Mouse (Mus musculus): Measurements from ENCODE around the gene Tmem265. TPM values are rescaled to one million over a fixed set of nuclear protein-coding genes. Genes with fewer than 3 reads are reported as not detected.
A peak's percentile ranks its signal among the peaks of the same experiment; 100 is the strongest.

The Tmem265 gene
- 4.1 and 4.7 TPM in 2 replicates for polyA plus RNA-seq (2014; fragmentation: Nextera tagmentation; extraction: Ambion mirVana)

DNA sequence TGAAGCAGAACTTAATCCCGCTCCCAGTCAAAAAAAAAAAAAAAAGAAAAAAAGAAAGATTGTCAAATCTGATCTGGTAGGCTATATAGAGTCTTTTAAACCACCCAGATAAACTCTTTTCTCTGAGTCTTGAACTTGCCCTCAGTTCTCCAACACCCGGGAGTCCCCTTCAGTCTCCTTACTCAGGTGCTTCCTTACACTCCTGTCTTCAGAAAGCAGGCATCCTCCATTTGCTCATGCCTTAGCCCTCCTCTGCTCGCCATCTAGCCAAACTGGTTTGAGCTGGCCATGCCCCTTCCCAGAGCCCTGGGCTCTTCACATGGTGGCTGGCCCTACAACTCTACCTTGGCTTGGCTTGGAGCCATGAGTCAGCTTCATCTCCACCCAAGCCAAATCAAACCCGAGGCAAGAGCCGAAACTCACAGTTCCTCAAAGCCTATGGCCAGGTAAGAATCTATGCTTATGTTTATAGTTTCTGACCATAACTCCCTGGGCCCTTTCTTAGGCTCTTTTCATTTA, at the start of gene Tmem265:
Tmem265 (plus strand) TSS at position 51 of the 519 bp plus-strand sequence.
- Histone ChIP-seq H3K4me2 (ENCODE audit: low read length) (no peak within 1 kb of the TSS), H3K4me1 (ENCODE audit: control insufficient read depth, insufficient read depth, low read length) (no peaks in the 10 kb centered on the region), H3K27ac (ENCODE audit: low read depth, low read length) (no peak within 1 kb of the TSS), H3K9ac (ENCODE audit: low read length) (no peak within 1 kb of the TSS), H3K4me3 (ENCODE audit: low read depth, low read length) (no peak within 1 kb of the TSS), H3K36me3 (ENCODE audit: control insufficient read depth, insufficient read depth, low read length) (peaks cover 87% of the 10 kb centered on the region), H3K9me3 (replicated peaks; ENCODE audit: control insufficient read depth, low read length) (no peaks in the 10 kb centered on the region), H3K27me3 (replicated peaks; ENCODE audit: control insufficient read depth, insufficient read depth, low read length) (no peaks in the 10 kb centered on the region)
- DNase-seq (ENCODE audit: low spot score) (no peak), ATAC-seq (no peak)
- 91% methylated on average over 5 of the region's 5 CpGs for WGBS

DNA sequence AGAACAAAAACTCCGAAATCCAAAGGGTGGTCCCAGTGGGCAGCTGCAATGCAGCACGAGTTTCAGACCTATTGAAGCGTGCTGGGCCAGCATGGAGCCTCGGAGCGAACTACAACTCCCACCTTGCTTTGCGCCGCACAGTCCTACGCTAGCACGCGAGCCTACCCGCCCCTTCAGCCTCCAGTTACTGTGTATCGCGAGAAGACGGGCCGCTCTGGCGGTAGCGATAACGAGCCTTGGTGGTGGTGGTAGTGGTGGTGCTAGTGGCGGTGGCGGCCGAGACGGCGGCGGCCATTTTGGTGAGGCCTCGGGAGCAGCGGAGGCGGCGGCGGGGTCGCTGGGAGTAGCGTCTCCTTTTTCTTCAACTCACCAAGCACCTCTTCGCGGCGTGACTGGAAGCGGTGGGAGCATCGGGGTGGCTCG, 49.4 kb upstream of the Tmem265 start, which contains the start of gene Srcap:
Srcap (plus strand) TSS at position 176 of the 423 bp plus-strand sequence.
- peaks cover 28% of the 10 kb centered on the region for H3K36me3 ChIP-seq (ENCODE audit: control insufficient read depth, insufficient read depth, low read length)
- DNase-seq (ENCODE audit: low spot score) (peak; percentile 99), ATAC-seq (peak; percentile 98)
- H3K4me2 ChIP-seq (ENCODE audit: low read length) = peak within 1 kb of the TSS; percentile 61
- peaks cover 14% of the 10 kb centered on the region; the same call in 1 of the 2 replicates for H3K4me1 ChIP-seq (ENCODE audit: control insufficient read depth, insufficient read depth, low read length)
- no peaks in the 10 kb centered on the region for H3K27me3 ChIP-seq (replicated peaks; ENCODE audit: control insufficient read depth, insufficient read depth, low read length)
- H3K4me3 ChIP-seq (ENCODE audit: low read depth, low read length) = peak within 1 kb of the TSS; percentile 75
- peak within 1 kb of the TSS; percentile 88 for H3K9ac ChIP-seq (ENCODE audit: low read length)
- WGBS = under 1% methylated on average over 37 of the region's 37 CpGs
- peak within 1 kb of the TSS; percentile 98 for H3K27ac ChIP-seq (ENCODE audit: low read depth, low read length)
- H3K9me3 ChIP-seq (replicated peaks; ENCODE audit: control insufficient read depth, low read length) = no peaks in the 10 kb centered on the region

DNA sequence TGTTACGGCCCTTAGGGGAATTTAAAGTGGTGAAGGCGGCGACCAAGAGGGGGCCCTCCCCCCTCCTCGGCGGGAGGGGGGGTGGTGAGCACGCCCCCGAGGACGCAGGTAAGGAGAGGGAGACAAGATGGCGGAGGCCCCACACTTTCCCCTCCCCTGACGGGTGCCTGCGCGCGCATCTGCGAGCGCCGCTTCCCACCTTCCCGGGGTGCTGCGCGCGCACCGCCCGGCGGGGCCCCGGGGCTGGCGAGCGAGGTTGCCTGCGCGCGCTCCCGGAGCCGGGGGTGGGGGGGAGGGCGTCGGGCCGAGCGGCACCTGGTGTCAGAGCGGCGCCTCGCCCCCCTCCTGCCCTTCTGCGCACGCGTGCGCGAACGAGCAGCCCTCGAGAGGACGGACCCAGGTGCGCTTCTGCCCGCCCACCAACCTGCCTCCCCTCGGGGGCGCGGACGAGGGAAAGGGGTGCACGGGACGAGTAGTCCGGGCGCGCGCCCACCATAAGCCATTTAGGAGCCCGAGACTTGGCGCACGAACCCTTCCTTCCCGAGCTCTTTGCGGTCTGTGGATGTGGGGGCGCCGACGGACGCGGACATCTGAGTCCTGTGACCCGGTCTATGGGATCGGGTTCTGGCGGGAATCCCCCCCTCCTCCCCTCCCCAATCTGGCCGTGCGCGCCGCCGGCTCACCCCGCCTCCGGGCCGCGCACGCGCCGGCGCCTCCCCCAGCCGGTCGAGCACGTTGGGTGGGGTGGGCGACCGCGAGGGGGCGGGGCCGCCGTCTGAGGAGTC, 48.8 kb upstream of the Tmem265 start:
- ATAC-seq (peak; percentile 83), DNase-seq (ENCODE audit: low spot score) (peak; percentile 96)
- Histone ChIP-seq H3K27ac (ENCODE audit: low read depth, low read length) (peak overlapping the region; percentile 98), H3K4me3 (ENCODE audit: low read depth, low read length) (peak overlapping the region; percentile 75), H3K9me3 (replicated peaks; ENCODE audit: control insufficient read depth, low read length) (no peaks in the 10 kb centered on the region), H3K9ac (ENCODE audit: low read length) (peak overlapping the region; percentile 88), H3K27me3 (replicated peaks; ENCODE audit: control insufficient read depth, insufficient read depth, low read length) (no peaks in the 10 kb centered on the region), H3K36me3 (ENCODE audit: control insufficient read depth, insufficient read depth, low read length) (peaks cover 34% of the 10 kb centered on the region), H3K4me1 (ENCODE audit: control insufficient read depth, insufficient read depth, low read length) (peaks cover 14% of the 10 kb centered on the region; the same call in 1 of the 2 replicates), H3K4me2 (ENCODE audit: low read length) (peak overlapping the region; percentile 61)
- WGBS = 0% methylated on average over 56 of the region's 93 CpGs

DNA sequence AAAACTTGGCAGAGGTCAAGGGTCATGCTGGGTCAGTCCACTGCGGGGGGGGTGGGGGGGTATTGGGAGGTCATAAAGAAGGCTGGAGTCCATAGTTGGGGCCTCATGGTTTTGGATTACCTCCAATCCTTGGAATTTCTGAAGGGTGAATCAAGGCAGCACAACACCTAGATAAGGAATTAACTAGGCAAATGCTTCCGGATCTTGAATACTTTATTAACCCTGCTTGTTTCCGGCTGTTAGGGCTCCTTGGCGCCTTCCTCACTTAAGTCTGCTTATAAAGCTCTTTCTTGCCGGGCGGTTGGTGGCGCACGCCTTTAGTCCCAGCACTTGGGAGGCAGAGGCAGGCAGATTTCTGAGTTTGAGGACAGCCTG, 48.2 kb upstream of the Tmem265 start:
- H3K4me2 ChIP-seq (ENCODE audit: low read length) = peak overlapping the region; percentile 61
- peak overlapping the region; percentile 75 for H3K4me3 ChIP-seq (ENCODE audit: low read depth, low read length)
- H3K9me3 ChIP-seq (replicated peaks; ENCODE audit: control insufficient read depth, low read length) = no peaks in the 10 kb centered on the region
- DNase-seq (ENCODE audit: low spot score) = no peak
- H3K4me1 ChIP-seq (ENCODE audit: control insufficient read depth, insufficient read depth, low read length) = peaks cover 14% of the 10 kb centered on the region; the same call in 1 of the 2 replicates
- no peak for ATAC-seq
- WGBS = 45% methylated on average over 8 of the region's 8 CpGs
- H3K27ac ChIP-seq (ENCODE audit: low read depth, low read length) = peak overlapping the region; percentile 98
- peak overlapping the region; percentile 88 for H3K9ac ChIP-seq (ENCODE audit: low read length)
- H3K27me3 ChIP-seq (replicated peaks; ENCODE audit: control insufficient read depth, insufficient read depth, low read length) = no peaks in the 10 kb centered on the region
- H3K36me3 ChIP-seq (ENCODE audit: control insufficient read depth, insufficient read depth, low read length) = peaks cover 39% of the 10 kb centered on the region

DNA sequence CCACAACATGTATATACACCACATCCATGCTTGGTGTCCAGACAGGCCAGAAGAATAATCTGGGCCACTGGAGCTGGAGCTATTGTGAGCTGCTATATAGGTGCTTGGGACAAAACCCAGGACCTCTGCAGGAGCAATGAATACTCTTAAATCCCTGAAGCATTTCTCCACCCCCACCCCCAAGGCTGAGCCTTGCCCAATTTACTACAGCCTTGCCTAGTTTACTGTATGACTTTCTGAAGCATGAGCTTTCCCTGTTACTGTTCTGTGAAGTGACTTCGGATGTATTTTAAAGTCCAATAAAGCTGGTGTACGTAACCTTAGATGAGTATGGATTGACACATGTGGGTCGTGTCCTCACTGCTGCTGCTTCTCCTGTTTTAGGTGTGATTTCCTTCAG, 47.4 kb upstream of the Tmem265 start:
- WGBS = 88% methylated on average over 3 of the region's 3 CpGs
- Histone ChIP-seq H3K9me3 (replicated peaks; ENCODE audit: control insufficient read depth, low read length) (no peaks in the 10 kb centered on the region), H3K4me2 (ENCODE audit: low read length) (peak overlapping the region; percentile 61), H3K27ac (ENCODE audit: low read depth, low read length) (no peak overlapping the region), H3K36me3 (ENCODE audit: control insufficient read depth, insufficient read depth, low read length) (peaks cover 46% of the 10 kb centered on the region), H3K4me1 (ENCODE audit: control insufficient read depth, insufficient read depth, low read length) (peaks cover 14% of the 10 kb centered on the region; the same call in 1 of the 2 replicates), H3K27me3 (replicated peaks; ENCODE audit: control insufficient read depth, insufficient read depth, low read length) (no peaks in the 10 kb centered on the region), H3K4me3 (ENCODE audit: low read depth, low read length) (peak overlapping the region; percentile 75; the same call in 1 of the 2 replicates), H3K9ac (ENCODE audit: low read length) (no peak overlapping the region)
- ATAC-seq = no peak
- no peak for DNase-seq (ENCODE audit: low spot score)

DNA sequence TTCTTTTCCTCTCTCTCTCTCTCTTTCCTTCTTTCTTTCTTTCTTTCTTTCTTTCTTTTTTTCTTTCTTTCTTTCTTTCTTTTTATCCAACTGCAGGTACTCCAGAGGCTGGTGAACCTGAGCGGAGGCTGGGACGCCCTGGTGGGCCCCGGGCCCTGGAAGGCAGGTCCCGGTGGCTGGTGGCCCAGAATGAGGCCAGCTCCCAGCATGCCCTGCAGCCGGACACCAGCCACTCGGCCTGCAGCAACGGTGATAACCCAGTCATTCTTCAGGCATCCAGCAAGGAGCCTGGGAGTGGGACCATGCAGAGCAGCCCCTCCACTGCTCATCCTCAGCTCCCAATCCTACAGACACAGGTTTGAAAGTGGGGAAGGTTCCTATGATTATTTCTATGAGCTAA, 45.3 kb upstream of the Tmem265 start:
- peaks cover 62% of the 10 kb centered on the region for H3K36me3 ChIP-seq (ENCODE audit: control insufficient read depth, insufficient read depth, low read length)
- H3K9me3 ChIP-seq (replicated peaks; ENCODE audit: control insufficient read depth, low read length) = no peaks in the 10 kb centered on the region
- H3K27me3 ChIP-seq (replicated peaks; ENCODE audit: control insufficient read depth, insufficient read depth, low read length) = no peaks in the 10 kb centered on the region
- H3K4me1 ChIP-seq (ENCODE audit: control insufficient read depth, insufficient read depth, low read length) = peaks cover 14% of the 10 kb centered on the region; the same call in 1 of the 2 replicates
- no peak overlapping the region for H3K4me3 ChIP-seq (ENCODE audit: low read depth, low read length)
- WGBS = 88% methylated on average over 7 of the region's 7 CpGs
- ATAC-seq = no peak
- no peak overlapping the region for H3K27ac ChIP-seq (ENCODE audit: low read depth, low read length)
- H3K9ac ChIP-seq (ENCODE audit: low read length) = no peak overlapping the region
- DNase-seq (ENCODE audit: low spot score) = no peak
- no peak overlapping the region for H3K4me2 ChIP-seq (ENCODE audit: low read length)

DNA sequence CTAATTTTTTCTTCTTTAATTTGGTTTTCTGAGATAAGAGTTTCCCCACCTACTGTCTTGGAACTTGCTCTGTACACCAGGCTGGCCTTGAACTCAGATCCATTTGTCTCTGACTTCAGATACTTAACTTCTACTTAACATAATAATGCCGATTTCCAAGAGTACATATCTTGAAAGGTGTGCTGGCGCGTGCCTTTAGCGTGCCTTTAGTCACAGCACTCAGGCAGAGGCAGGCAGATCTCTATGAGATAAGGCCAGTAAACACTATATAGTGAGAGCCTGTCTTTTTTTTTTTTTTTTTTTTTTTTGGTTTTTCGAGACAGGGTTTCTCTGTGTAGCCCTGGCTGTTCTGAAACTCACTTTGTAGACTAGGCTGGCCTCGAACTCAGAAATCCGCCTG, 44.8 kb upstream of the Tmem265 start:
- 96% methylated on average over 6 of the region's 7 CpGs for WGBS
- no peaks in the 10 kb centered on the region for H3K27me3 ChIP-seq (replicated peaks; ENCODE audit: control insufficient read depth, insufficient read depth, low read length)
- no peak overlapping the region for H3K4me2 ChIP-seq (ENCODE audit: low read length)
- DNase-seq (ENCODE audit: low spot score) (no peak), ATAC-seq (no peak)
- H3K9me3 ChIP-seq (replicated peaks; ENCODE audit: control insufficient read depth, low read length) = no peaks in the 10 kb centered on the region
- H3K4me1 ChIP-seq (ENCODE audit: control insufficient read depth, insufficient read depth, low read length) = peaks cover 13% of the 10 kb centered on the region; the same call in 1 of the 2 replicates
- no peak overlapping the region for H3K4me3 ChIP-seq (ENCODE audit: low read depth, low read length)
- peaks cover 67% of the 10 kb centered on the region for H3K36me3 ChIP-seq (ENCODE audit: control insufficient read depth, insufficient read depth, low read length)
- no peak overlapping the region for H3K9ac ChIP-seq (ENCODE audit: low read length)
- H3K27ac ChIP-seq (ENCODE audit: low read depth, low read length) = no peak overlapping the region

DNA sequence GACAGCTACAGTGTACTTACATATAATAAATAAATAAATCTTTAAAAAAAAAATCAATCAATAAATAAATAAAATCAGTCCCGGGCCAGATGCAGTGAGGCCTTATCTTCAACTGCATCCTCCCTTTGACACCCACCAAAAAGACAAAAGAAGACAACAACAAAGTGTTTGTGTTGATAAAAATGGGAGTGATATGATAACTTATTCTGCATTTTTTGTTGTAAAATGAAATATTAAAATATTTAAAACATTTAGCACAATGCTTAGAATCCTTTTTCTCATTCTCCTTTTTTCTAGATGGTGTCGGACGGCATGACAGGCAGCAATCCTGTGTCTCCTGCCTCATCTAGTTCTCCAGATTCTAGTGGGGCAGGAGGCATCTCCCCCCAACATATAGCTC, 41.9 kb upstream of the Tmem265 start, which contains the start of gene Gm42715:
Gm42715 (plus strand) TSS at position 301 of the 400 bp plus-strand sequence.
- peaks cover 89% of the 10 kb centered on the region for H3K36me3 ChIP-seq (ENCODE audit: control insufficient read depth, insufficient read depth, low read length)
- ATAC-seq (no peak), DNase-seq (ENCODE audit: low spot score) (no peak)
- H3K4me3 ChIP-seq (ENCODE audit: low read depth, low read length) = no peak within 1 kb of the TSS
- no peak within 1 kb of the TSS for H3K4me2 ChIP-seq (ENCODE audit: low read length)
- WGBS = 95% methylated on average over 3 of the region's 3 CpGs
- no peaks in the 10 kb centered on the region for H3K9me3 ChIP-seq (replicated peaks; ENCODE audit: control insufficient read depth, low read length)
- no peaks in the 10 kb centered on the region; the same call in 1 of the 2 replicates for H3K4me1 ChIP-seq (ENCODE audit: control insufficient read depth, insufficient read depth, low read length)
- H3K9ac ChIP-seq (ENCODE audit: low read length) = no peak within 1 kb of the TSS
- H3K27ac ChIP-seq (ENCODE audit: low read depth, low read length) = no peak within 1 kb of the TSS
- H3K27me3 ChIP-seq (replicated peaks; ENCODE audit: control insufficient read depth, insufficient read depth, low read length) = no peaks in the 10 kb centered on the region

DNA sequence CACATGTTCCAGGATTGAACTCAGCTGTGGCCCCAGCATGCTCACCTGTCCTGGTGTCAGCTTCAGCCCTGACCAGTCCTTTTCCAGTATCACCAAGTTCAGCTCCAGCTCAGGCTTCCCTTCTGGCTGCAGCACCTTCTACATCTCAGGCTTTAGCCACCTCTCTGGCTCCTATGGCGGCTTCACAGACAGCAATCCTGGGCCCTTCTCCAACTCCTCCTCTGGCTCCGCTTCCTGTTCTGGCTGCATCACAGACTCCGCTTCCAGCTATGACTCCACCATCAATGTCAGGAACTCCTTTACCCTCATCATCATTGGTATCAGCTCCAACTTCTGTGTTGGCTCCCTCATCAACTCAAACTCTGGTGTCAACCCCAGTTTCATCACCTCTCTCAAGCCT, 19.5 kb upstream of the Tmem265 start:
- ATAC-seq (no peak), DNase-seq (ENCODE audit: low spot score) (no peak)
- Histone ChIP-seq H3K4me1 (ENCODE audit: control insufficient read depth, insufficient read depth, low read length) (no peaks in the 10 kb centered on the region), H3K27ac (ENCODE audit: low read depth, low read length) (no peak overlapping the region), H3K4me2 (ENCODE audit: low read length) (no peak overlapping the region), H3K4me3 (ENCODE audit: low read depth, low read length) (no peak overlapping the region), H3K9me3 (replicated peaks; ENCODE audit: control insufficient read depth, low read length) (no peaks in the 10 kb centered on the region), H3K36me3 (ENCODE audit: control insufficient read depth, insufficient read depth, low read length) (peaks cover 92% of the 10 kb centered on the region), H3K9ac (ENCODE audit: low read length) (no peak overlapping the region), H3K27me3 (replicated peaks; ENCODE audit: control insufficient read depth, insufficient read depth, low read length) (no peaks in the 10 kb centered on the region)
- WGBS = 95% methylated on average over 3 of the region's 3 CpGs
